Mouse (Mus musculus) heart, embryonic 12.5 days (tissue): ENCODE results near the gene Slc35f6. TPM values are rescaled to one million over a fixed set of nuclear protein-coding genes. Genes with fewer than 3 reads are reported as not detected.

ENCODE experiments used
- ATAC-seq: fragments of 200-750 bp; cut with Nextera tagmentation; 2 replicates; pipeline ENCODE4 v1.8.0; 2017; ENCODE audit warnings: moderate TSS enrichment, moderate library complexity; ENCODE audit not compliant: insufficient number of reproducible peaks, low FRiP score
- H3K27ac ChIP-seq: fragments of 300-500 bp; sonication (generic); 2 replicates; pipeline ENCODE4 v1.5.1; 2016; ENCODE audit warnings: mild to moderate bottlenecking, moderate library complexity; ENCODE audit not compliant: poor library complexity, severe bottlenecking
- H3K27me3 ChIP-seq: fragments of 300-500 bp; sonication (generic); replicated peaks from 2 replicates; pipeline ENCODE4 v1.6.1; 2016; ENCODE audit warnings: mild to moderate bottlenecking, moderate library complexity
- H3K36me3 ChIP-seq: fragments of 300-500 bp; sonication (generic); 2 replicates; pipeline ENCODE4 v1.6.1; 2016; ENCODE audit warnings: mild to moderate bottlenecking, moderate library complexity
- H3K4me1 ChIP-seq: fragments of 300-500 bp; sonication (generic); replicated peaks from 2 replicates; pipeline ENCODE4 v1.6.1; 2016; ENCODE audit warnings: mild to moderate bottlenecking
- H3K4me2 ChIP-seq: fragments of 300-500 bp; sonication (generic); 2 replicates; pipeline ENCODE4 v1.6.1; 2016; ENCODE audit warnings: mild to moderate bottlenecking, moderate library complexity
- H3K4me3 ChIP-seq: fragments of 300-500 bp; sonication (generic); 2 replicates; pipeline ENCODE4 v1.5.1; 2016; ENCODE audit warnings: mild to moderate bottlenecking
- H3K9ac ChIP-seq: fragments of 300-500 bp; sonication (generic); 2 replicates; pipeline ENCODE4 v1.6.1; 2016; ENCODE audit warnings: mild to moderate bottlenecking, moderate library complexity
- H3K9me3 ChIP-seq: fragments of 300-500 bp; sonication (generic); replicated peaks from 2 replicates; pipeline ENCODE4 v1.6.1; 2016; ENCODE audit warnings: mild to moderate bottlenecking, moderate library complexity
- WGBS: fragments of 180-500 bp; shearing (Covaris S2); methylation state at CpG from one replicate; pipeline ENCODE4 v1.1.7; 2016; 5-methylcytosine and 5-hydroxymethylcytosine counted together
- polyA plus RNA-seq: library from polyadenylated mRNA; unstranded; fragments of >200 nt; fragmentation: Nextera tagmentation; extraction: Ambion mirVana; gene quantifications from 2 replicates; pipeline ENCODE4 v1.2.1, GENCODE M21; 2016

Slc35f6 gene
- polyA plus RNA-seq, 1 experiment from 2014 or later, result 21.4 TPM

DNA sequence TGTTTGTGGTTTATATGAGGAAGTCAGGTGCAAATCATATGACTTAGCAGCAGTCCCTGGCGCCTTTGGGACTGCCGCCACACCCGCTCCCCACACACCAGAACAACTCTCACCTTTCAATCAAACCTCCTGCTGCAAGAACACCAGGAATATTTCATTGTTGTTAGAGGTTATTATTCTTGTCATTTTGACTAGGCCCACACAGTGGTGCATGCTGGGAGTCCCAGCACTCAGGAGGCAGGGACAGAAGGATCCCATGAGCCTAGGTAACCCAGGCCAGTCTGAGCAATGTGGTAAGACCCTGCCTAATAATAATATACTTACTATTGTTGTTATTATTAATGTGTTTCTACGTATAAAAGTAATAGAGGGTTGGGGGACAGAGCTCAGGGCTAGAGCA is 35.2 kb upstream of the Slc35f6 start:
- Histone ChIP-seq H3K27me3 (no peaks in the 10 kb centered on the region), H3K4me2 (no peak overlapping the region), H3K36me3 (no peaks in the 10 kb centered on the region), H3K4me1 (peaks cover 58% of the 10 kb centered on the region), H3K4me3 (no peak overlapping the region), H3K9me3 (no peaks in the 10 kb centered on the region), H3K9ac (no peak overlapping the region), H3K27ac (no peak overlapping the region)
- no peak for ATAC-seq
- WGBS, result 92% methylated on average over 4 of the region's 4 CpGs

- Histone ChIP-seq H3K27me3 (no peaks in the 10 kb centered on the region), H3K9ac (no peak overlapping the region), H3K4me3 (no peak overlapping the region), H3K36me3 (no peaks in the 10 kb centered on the region), H3K4me2 (no peak overlapping the region), H3K27ac (peak overlapping the region; percentile 88), H3K9me3 (no peaks in the 10 kb centered on the region), H3K4me1 (peaks cover 65% of the 10 kb centered on the region)
- 83% methylated on average over 8 of the region's 8 CpGs for WGBS
- no peak for ATAC-seq
Observed at GRCm38 (mm10) chr5:30613242-30613641, 34.5 kb upstream of the Slc35f6 start.

- Histone ChIP-seq H3K4me2 (peak overlapping the region; percentile 42), H3K36me3 (no peaks in the 10 kb centered on the region), H3K9me3 (no peaks in the 10 kb centered on the region), H3K4me1 (peaks cover 72% of the 10 kb centered on the region), H3K9ac (peak overlapping the region; percentile 42; the same call in 1 of the 2 replicates), H3K27me3 (no peaks in the 10 kb centered on the region), H3K4me3 (no peak overlapping the region), H3K27ac (peak overlapping the region; percentile 88)
- WGBS, result 13% methylated on average over 1 of the region's 1 CpGs
- peak; percentile 84 for ATAC-seq
Observed at GRCm38 (mm10) chr5:30614221-30614620, 33.5 kb upstream of the Slc35f6 start.

DNA sequence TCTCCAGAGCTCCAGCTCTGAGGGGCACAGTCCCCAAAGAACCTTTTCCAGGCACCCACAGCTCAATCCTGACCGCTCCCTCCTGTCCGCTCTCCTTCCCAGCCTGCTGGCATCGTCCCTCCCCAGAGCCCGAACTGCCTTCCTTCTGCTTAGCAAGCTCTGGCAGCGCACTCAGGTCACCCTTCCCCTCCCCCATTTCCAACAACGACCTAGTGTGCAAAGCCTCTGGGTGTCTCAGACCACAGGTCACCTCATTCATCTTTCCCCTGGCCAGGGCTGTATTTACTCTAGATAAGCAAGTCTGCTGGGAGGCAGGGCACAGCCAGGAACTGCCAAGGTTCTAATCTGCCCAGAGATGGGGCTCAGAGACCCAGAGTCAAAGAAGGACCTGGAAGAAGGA is 32.3 kb upstream of the Slc35f6 start:
- Histone ChIP-seq H3K4me3 (no peak overlapping the region), H3K9me3 (no peaks in the 10 kb centered on the region), H3K9ac (peak overlapping the region; percentile 42; the same call in 1 of the 2 replicates), H3K4me1 (peaks cover 66% of the 10 kb centered on the region), H3K27me3 (peaks cover under 1% of the 10 kb centered on the region; the same call in 1 of the 2 replicates), H3K27ac (peak overlapping the region; percentile 88), H3K36me3 (no peaks in the 10 kb centered on the region), H3K4me2 (peak overlapping the region; percentile 20; the same call in 1 of the 2 replicates)
- ATAC-seq, result 0 out of 2 replicates have a peak, but pooled peaks have one; percentile 5
- 23% methylated on average over 6 of the region's 6 CpGs for WGBS

DNA sequence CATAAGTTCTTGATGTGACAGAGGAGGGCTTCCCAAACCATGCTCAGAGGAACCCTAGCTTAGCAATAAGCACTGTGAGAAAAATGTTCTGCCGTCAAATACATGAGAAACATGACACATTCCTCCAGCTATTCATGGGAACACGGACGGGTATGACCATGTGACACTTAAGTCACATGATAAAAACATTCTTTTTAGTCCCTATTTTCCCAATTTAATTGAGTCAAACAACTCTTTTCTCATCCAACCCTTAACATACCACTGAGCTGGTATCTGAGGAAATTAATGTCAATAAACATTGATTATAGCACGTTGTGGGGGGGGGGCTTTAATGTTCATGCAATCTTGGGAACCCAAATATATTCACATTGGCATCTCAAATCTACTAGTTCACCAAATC is 31.9 kb upstream of the Slc35f6 start:
- H3K4me3 ChIP-seq, result no peak overlapping the region
- peaks cover 64% of the 10 kb centered on the region for H3K4me1 ChIP-seq
- H3K9me3 ChIP-seq, result no peaks in the 10 kb centered on the region
- peak overlapping the region; percentile 20; the same call in 1 of the 2 replicates for H3K4me2 ChIP-seq
- 51% methylated on average over 4 of the region's 4 CpGs for WGBS
- ATAC-seq, result no peak
- H3K9ac ChIP-seq, result no peak overlapping the region
- H3K27ac ChIP-seq, result peak overlapping the region; percentile 88
- H3K36me3 ChIP-seq, result no peaks in the 10 kb centered on the region
- H3K27me3 ChIP-seq, result peaks cover 4% of the 10 kb centered on the region

- 30% methylated on average over 3 of the region's 3 CpGs for WGBS
- Histone ChIP-seq H3K27me3 (peaks cover 12% of the 10 kb centered on the region), H3K27ac (peak overlapping the region; percentile 65)
Observed at GRCm38 (mm10) chr5:30616644-30617043, 31.1 kb upstream of the Slc35f6 start.

GRCm38 (mm10) chr5:30617357-30617756 is 30.4 kb upstream of the Slc35f6 start:
- no peak for ATAC-seq
- WGBS, result 5% methylated on average over 3 of the region's 3 CpGs
- Histone ChIP-seq H3K4me2 (peak overlapping the region; percentile 42), H3K27me3 (peaks cover 19% of the 10 kb centered on the region), H3K36me3 (no peaks in the 10 kb centered on the region), H3K9me3 (no peaks in the 10 kb centered on the region), H3K9ac (peak overlapping the region; percentile 46), H3K4me1 (peaks cover 64% of the 10 kb centered on the region), H3K4me3 (no peak overlapping the region), H3K27ac (peak overlapping the region; percentile 65)

More at GRCm38 (mm10) chr5:30616644-30617043, 31.1 kb upstream of the Slc35f6 start:
- H3K9ac ChIP-seq, result no peak overlapping the region
- H3K9me3 ChIP-seq, result no peaks in the 10 kb centered on the region
- no peak for ATAC-seq
- no peak overlapping the region for H3K4me3 ChIP-seq
- peaks cover 57% of the 10 kb centered on the region for H3K4me1 ChIP-seq
- H3K4me2 ChIP-seq, result no peak overlapping the region
- no peaks in the 10 kb centered on the region for H3K36me3 ChIP-seq

GRCm38 (mm10) chr5:30617851-30618250 is 29.9 kb upstream of the Slc35f6 start:
- peak overlapping the region; percentile 46 for H3K9ac ChIP-seq
- no peaks in the 10 kb centered on the region for H3K9me3 ChIP-seq
- H3K4me1 ChIP-seq, result peaks cover 69% of the 10 kb centered on the region
- peaks cover 24% of the 10 kb centered on the region for H3K27me3 ChIP-seq
- H3K4me3 ChIP-seq, result no peak overlapping the region
- peak overlapping the region; percentile 42 for H3K4me2 ChIP-seq
- no peaks in the 10 kb centered on the region for H3K36me3 ChIP-seq
- 18% methylated on average over 11 of the region's 11 CpGs for WGBS
- H3K27ac ChIP-seq, result peak overlapping the region; percentile 65
- ATAC-seq, result no peak

DNA sequence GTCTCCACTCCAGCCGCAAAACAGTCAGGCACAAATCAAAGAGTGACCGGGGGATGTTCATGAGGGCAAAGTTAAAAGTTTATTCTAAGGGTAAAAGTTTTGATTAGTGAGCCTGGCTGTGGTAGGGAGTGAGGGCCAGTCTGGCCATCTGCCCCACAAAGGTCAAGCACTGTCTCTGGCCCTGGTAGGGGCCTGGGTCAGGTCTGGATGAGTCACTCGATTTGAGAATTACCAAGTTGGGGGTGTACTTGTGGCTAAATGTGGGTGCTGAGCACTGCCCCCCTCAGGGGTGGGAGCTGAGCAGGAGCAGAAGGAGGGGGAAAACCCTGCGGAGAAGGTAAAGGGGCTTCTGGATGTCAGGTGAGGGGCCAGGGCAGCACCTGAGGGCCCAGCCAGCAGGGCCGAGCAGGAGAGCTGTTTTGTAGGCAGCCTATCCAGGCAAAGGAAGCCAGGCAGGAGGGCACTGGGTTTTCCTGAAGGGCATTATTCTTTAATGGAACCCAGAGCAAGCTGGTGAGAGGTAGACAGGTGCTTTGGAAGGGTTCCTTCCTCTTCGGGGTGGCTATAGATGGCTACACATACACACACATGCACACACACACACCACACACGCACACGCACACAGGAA is 29.2 kb upstream of the Slc35f6 start:
- no peak overlapping the region for H3K4me3 ChIP-seq
- H3K4me1 ChIP-seq, result peaks cover 69% of the 10 kb centered on the region
- ATAC-seq, result no peak
- WGBS, result 77% methylated on average over 8 of the region's 8 CpGs
- peak overlapping the region; percentile 65 for H3K27ac ChIP-seq
- no peak overlapping the region for H3K4me2 ChIP-seq
- H3K9me3 ChIP-seq, result no peaks in the 10 kb centered on the region
- no peaks in the 10 kb centered on the region for H3K36me3 ChIP-seq
- H3K27me3 ChIP-seq, result peaks cover 26% of the 10 kb centered on the region
- H3K9ac ChIP-seq, result no peak overlapping the region; the same call in 1 of the 2 replicates

DNA sequence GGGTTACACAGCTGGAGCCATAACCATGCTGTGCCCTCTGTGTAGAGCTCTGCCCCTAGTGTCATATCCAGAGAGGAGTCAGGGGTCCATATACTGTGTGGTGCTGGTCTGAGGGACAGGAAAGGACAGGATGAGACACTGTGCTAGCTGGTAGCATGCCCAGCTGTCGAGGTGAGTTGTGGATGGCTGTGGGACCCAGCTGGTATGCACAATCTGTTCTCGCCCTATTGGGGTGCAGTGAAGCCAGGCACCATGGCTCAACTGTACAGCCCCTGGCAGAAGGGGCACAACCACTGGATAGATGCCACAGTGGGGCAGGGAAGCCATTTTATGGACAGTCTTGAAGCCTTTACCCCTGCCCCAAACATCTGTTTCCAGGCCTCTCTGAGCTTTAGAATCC is 28.5 kb upstream of the Slc35f6 start:
- Histone ChIP-seq H3K4me1 (peaks cover 62% of the 10 kb centered on the region), H3K4me3 (no peak overlapping the region), H3K27ac (no peak overlapping the region), H3K9ac (no peak overlapping the region), H3K27me3 (peaks cover 26% of the 10 kb centered on the region), H3K4me2 (no peak overlapping the region), H3K36me3 (no peaks in the 10 kb centered on the region), H3K9me3 (no peaks in the 10 kb centered on the region)
- 71% methylated on average over 2 of the region's 2 CpGs for WGBS
- no peak for ATAC-seq

DNA sequence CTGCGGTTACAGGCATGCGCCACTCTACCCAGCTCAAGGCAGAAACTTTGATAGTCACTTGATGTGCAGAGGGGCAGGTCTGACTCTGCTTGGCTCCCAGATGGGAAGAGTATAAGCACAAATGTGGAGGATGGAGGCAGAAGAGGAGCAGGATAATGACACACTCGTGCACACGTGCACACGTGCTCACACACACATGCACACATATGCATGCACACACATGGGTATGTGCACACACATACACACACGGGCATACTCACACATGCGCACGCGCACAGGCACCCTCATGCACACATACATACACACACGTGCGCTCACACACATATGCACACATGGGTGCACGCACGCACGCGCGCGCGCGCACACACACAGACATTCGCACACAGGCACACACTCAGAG is 27.2 kb upstream of the Slc35f6 start:
- Histone ChIP-seq H3K9ac (no peak overlapping the region), H3K27me3 (peaks cover 26% of the 10 kb centered on the region), H3K4me1 (peaks cover 59% of the 10 kb centered on the region), H3K27ac (no peak overlapping the region), H3K36me3 (no peaks in the 10 kb centered on the region), H3K4me3 (no peak overlapping the region), H3K4me2 (no peak overlapping the region), H3K9me3 (no peaks in the 10 kb centered on the region)
- 95% methylated on average over 20 of the region's 20 CpGs for WGBS
- no peak for ATAC-seq
